Mouse (Mus musculus) lung, embryonic 16.5 days (tissue): ENCODE data around the gene Lpcat3. TPM values are rescaled to one million over a fixed set of nuclear protein-coding genes. Genes with fewer than 3 reads are reported as not detected.

Source experiments
- ATAC-seq: fragments of 200-750 bp; cut with Nextera tagmentation; 2 replicates; pipeline ENCODE4 v1.8.0; 2017; ENCODE audit warnings: low read depth, mild to moderate bottlenecking, moderate library complexity
- H3K27ac ChIP-seq: fragments of 300-500 bp; sonication (generic); 2 replicates; pipeline ENCODE4 v1.5.1; 2014; ENCODE audit warnings: mild to moderate bottlenecking, control low read depth, low read length
- H3K27me3 ChIP-seq: fragments of 300-500 bp; sonication (generic); 2 replicates; pipeline ENCODE4 v1.6.1; 2014; ENCODE audit warnings: low read depth, low read length, mixed read lengths; ENCODE audit not compliant: control insufficient read depth, insufficient read depth
- H3K36me3 ChIP-seq: fragments of 300-500 bp; sonication (generic); 2 replicates; pipeline ENCODE4 v1.6.1; 2014; ENCODE audit warnings: low read length; ENCODE audit not compliant: control insufficient read depth, insufficient read depth
- H3K4me1 ChIP-seq: fragments of 300-500 bp; sonication (generic); replicated peaks from 2 replicates; pipeline ENCODE4 v1.6.1; 2014; ENCODE audit warnings: low read length, mixed read lengths; ENCODE audit not compliant: control insufficient read depth, insufficient read depth
- H3K4me2 ChIP-seq: fragments of 300-500 bp; sonication (generic); 2 replicates; pipeline ENCODE4 v1.6.1; 2014; ENCODE audit warnings: low read depth, low read length, control low read depth
- H3K4me3 ChIP-seq: fragments of 300-500 bp; sonication (generic); 2 replicates; pipeline ENCODE4 v1.5.1; 2014; ENCODE audit warnings: mild to moderate bottlenecking, low read length, control low read depth
- H3K9ac ChIP-seq: fragments of 300-500 bp; sonication (generic); 2 replicates; pipeline ENCODE4 v1.6.1; 2014; ENCODE audit warnings: low read length, control low read depth
- H3K9me3 ChIP-seq: fragments of 300-500 bp; sonication (generic); 2 replicates; pipeline ENCODE4 v1.6.1; 2016; ENCODE audit warnings: low read length; ENCODE audit not compliant: control insufficient read depth
- WGBS: fragments of 180-500 bp; shearing (Covaris S2); extraction: QIAGEN DNeasy Blood & Tissue Kit; methylation state at CpG from one replicate; pipeline ENCODE4 v1.1.7; 2014; 5-methylcytosine and 5-hydroxymethylcytosine counted together
- microRNA counts: library from miRNA; unstranded; fragments of <30 nt; microRNA quantifications from one replicate; lab custom pipeline; 2016
- microRNA-seq: library from miRNA; unstranded; fragments of <30 nt; microRNA quantifications from one replicate; pipeline ENCODE4, GENCODE M21; 2016
- polyA plus RNA-seq: library from polyadenylated mRNA; unstranded; fragments of >200 nt; fragmentation: Nextera tagmentation; extraction: Ambion mirVana; gene quantifications from 2 replicates; pipeline ENCODE4 v1.2.1, GENCODE M21; 2015

Lpcat3 gene
- polyA plus RNA-seq, 1 experiment from 2014 or later, result 60.9 TPM

DNA sequence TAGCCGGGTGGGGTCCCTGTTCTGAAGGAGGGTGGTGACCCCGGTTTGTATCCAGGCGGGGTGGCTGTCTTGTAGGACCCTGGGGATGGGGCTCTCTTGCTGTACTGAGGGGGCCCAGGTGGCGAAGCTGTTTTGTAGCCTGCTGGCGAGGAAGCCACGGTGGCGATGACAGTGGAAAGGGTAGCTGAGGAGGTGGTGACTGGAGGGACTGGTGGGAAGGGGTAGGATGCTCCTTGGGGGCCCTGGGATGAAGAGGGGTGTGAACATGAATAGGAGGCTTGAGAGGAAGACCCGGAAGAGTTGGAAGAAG is 83.4 kb downstream of the Lpcat3 start:
- peak; percentile 4; the same call in 1 of the 2 replicates for ATAC-seq
- WGBS, result 25% methylated on average over 8 of the region's 8 CpGs
- H3K4me1 ChIP-seq, result peaks cover 23% of the 10 kb centered on the region

DNA sequence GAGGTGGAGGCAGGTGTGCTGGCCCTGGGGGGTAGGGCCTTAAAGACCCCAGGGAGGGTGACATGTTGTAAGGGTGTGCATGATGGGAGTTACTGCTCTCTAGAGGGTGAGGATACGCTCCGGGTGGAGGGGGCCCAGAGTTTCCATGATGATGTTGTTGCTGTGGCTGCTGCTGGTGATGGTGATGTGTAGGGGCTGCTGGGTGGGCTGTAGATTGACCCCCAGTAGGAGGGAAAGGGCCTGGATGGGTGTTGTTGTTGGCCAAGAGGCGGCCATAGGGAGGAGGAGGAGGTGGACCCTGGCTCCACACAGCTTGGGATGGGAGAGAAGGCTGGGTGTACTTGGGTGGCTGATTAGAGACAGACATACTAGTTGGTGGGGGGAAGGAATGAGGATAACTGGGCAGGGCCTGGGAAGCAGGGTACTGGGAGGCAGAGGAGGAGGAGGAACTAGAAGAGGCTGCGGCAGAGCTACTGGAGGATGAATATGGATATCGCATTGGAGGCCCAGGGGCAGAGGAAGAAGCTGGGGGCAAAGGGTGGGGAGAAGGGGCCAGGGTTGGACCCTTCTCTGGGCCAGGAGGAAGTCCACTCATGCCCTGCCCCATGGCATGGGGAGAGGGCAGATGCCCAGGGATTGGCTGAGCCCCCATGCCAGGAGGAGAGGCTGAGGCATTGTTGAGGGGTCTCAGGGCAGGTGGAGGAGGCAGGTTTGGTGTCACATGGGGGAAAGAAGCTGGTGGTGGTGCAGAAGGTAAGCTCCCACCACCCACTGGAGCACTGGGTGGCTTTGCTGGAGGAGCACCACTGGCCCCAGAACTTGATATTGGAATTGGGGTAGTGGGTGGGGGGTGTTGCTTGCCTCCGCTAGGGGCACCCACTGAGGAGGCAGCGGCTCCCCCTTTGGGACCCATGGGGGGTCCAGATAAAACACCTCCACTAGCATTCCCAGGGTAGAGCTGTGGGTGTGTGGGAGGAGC is 84.1 kb downstream of the Lpcat3 start:
- peak overlapping the region; percentile 97; the same call in 1 of the 2 replicates for H3K4me2 ChIP-seq
- H3K4me1 ChIP-seq, result peaks cover 17% of the 10 kb centered on the region
- peaks cover 32% of the 10 kb centered on the region for H3K36me3 ChIP-seq
- H3K27me3 ChIP-seq, result no peaks in the 10 kb centered on the region
- 83% methylated on average over 7 of the region's 7 CpGs for WGBS
- no peak overlapping the region; the same call in 1 of the 2 replicates for H3K4me3 ChIP-seq
- no peak for ATAC-seq
- H3K27ac ChIP-seq, result no peak overlapping the region
- H3K9me3 ChIP-seq, result no peaks in the 10 kb centered on the region
- no peak overlapping the region; the same call in 1 of the 2 replicates for H3K9ac ChIP-seq

More for the DNA sequence above, 83.4 kb downstream of the Lpcat3 start:
- Histone ChIP-seq H3K9me3 (no peaks in the 10 kb centered on the region), H3K9ac (peak overlapping the region; percentile 84), H3K4me2 (peak overlapping the region; percentile 97), H3K36me3 (peaks cover 32% of the 10 kb centered on the region), H3K27ac (peak overlapping the region; percentile 81), H3K27me3 (no peaks in the 10 kb centered on the region), H3K4me3 (peak overlapping the region; percentile 58)

DNA sequence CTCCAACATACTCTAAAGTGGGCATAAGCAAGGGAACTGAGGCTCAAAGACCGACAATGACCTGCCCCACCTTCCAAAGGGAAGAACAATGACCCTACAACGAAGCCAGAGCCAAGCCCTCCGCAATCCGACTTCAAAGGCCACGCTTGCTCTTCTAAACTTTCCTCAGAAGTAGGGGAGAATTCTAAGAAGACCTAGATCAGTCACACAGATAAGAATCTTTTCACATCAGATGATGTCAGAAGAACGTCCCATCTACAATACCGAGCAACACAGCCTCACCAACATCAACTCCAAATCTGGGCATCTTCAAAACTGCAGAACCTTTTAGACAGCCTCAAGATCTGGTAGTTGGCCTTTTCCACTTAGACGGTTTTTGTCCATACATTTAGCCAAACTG is 87.6 kb downstream of the Lpcat3 start:
- no peak overlapping the region for H3K4me3 ChIP-seq
- peaks cover 28% of the 10 kb centered on the region for H3K4me1 ChIP-seq
- no peaks in the 10 kb centered on the region for H3K27me3 ChIP-seq
- no peak overlapping the region for H3K27ac ChIP-seq
- no peak overlapping the region for H3K4me2 ChIP-seq
- peaks cover 14% of the 10 kb centered on the region for H3K36me3 ChIP-seq
- whole genome bisulfite sequencing, result 74% methylated on average over 8 of the region's 8 CpGs
- H3K9me3 ChIP-seq, result no peaks in the 10 kb centered on the region
- ATAC-seq, result no peak
- H3K9ac ChIP-seq, result no peak overlapping the region

DNA sequence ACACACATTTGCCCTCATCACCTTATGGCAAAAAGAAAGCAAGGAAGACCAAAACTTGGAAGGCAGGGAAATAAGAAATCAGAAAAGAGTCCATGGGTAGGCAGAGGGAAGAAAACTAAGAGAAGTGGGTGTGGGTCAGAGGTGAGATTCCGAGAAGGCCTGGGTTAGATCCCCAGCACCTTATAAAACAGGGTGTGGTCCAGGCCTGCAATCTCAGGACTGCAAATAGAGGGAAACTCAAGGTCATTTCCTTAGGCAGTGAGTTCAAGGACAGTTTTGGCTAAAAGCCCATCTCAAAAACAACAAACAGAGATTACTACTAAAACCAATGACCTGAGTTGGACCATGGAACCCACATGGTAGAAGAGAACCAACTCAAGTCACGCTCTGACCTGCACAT is 91.0 kb downstream of the Lpcat3 start:
- no peaks in the 10 kb centered on the region for H3K27me3 ChIP-seq
- H3K9ac ChIP-seq, result no peak overlapping the region
- no peak overlapping the region for H3K4me2 ChIP-seq
- H3K4me1 ChIP-seq, result peaks cover 35% of the 10 kb centered on the region
- H3K9me3 ChIP-seq, result no peaks in the 10 kb centered on the region
- H3K27ac ChIP-seq, result no peak overlapping the region
- peaks cover 4% of the 10 kb centered on the region; the same call in 1 of the 2 replicates for H3K36me3 ChIP-seq
- H3K4me3 ChIP-seq, result no peak overlapping the region
- no peak for ATAC-seq
- 66% methylated on average over 2 of the region's 2 CpGs for WGBS

MicroRNAs within 50 kb of the gene (microRNA counts, 519-probe panel; counts per million panel counts)
- microRNA mmu-miR-141 (lab: Ali Mortazavi, UCI) (3,771 counts per million, percentile 77 among the panel's probes with 10 or more counts), microRNA mmu-miR-200c (lab: Ali Mortazavi, UCI) (4,485 counts per million, percentile 91 among the panel's probes with 10 or more counts)

Small RNAs within 50 kb of the gene (microRNA-seq; reads per million reads assigned to microRNA genes)
- gene Mir141 (2,031 reads per million, percentile 81 among the genes with 10 or more reads in this experiment), gene Mir200c (12,503 reads per million, percentile 95 among the genes with 10 or more reads in this experiment)

Other genes starting within 250 kb of the Lpcat3 start
- 39.9 and 40.2 TPM in 2 replicates for gene Pex5, start 248.0 kb upstream of the Lpcat3 start, polyA plus RNA-seq
- gene Clstn3, start 198.2 kb upstream of the Lpcat3 start, polyA plus RNA-seq, result 2.0 and 2.3 TPM in 2 replicates
- gene C1rl, start 169.9 kb upstream of the Lpcat3 start, polyA plus RNA-seq, result 0.68 and 0.91 TPM in 2 replicates
- gene C1ra, start 150.6 kb upstream of the Lpcat3 start, polyA plus RNA-seq, result 6.0 and 7.5 TPM in 2 replicates
- gene C1s1, start 120.7 kb upstream of the Lpcat3 start, polyA plus RNA-seq, result 3.9 and 6.7 TPM in 2 replicates
- not detected in 2 replicates for gene C1rb, start 92.7 kb upstream of the Lpcat3 start, polyA plus RNA-seq
- 0.08 TPM in 1 of 2 replicates, not detected in the other for gene C1s2, start 26.9 kb upstream of the Lpcat3 start, polyA plus RNA-seq
- gene Emg1, start 49.2 kb downstream of the Lpcat3 start, polyA plus RNA-seq, result 188 and 192 TPM in 2 replicates
- 254 and 278 TPM in 2 replicates for gene Phb2, start 49.3 kb downstream of the Lpcat3 start, polyA plus RNA-seq
- 21.3 and 27.3 TPM in 2 replicates for gene Ptpn6, start 75.7 kb downstream of the Lpcat3 start, polyA plus RNA-seq
- 430 and 446 TPM in 2 replicates for gene Grcc10, start 78.3 kb downstream of the Lpcat3 start, polyA plus RNA-seq
- not detected in 2 replicates for gene Gm45234, start 93.0 kb downstream of the Lpcat3 start, polyA plus RNA-seq
- 14.0 and 14.7 TPM in 2 replicates for gene Atn1, start 93.5 kb downstream of the Lpcat3 start, polyA plus RNA-seq
- 3.5 and 4.7 TPM in 2 replicates for gene Eno2, start 106.6 kb downstream of the Lpcat3 start, polyA plus RNA-seq
- 34.0 and 44.7 TPM in 2 replicates for gene Lrrc23, start 116.7 kb downstream of the Lpcat3 start, polyA plus RNA-seq
- 13.6 and 14.2 TPM in 2 replicates for gene Spsb2, start 145.6 kb downstream of the Lpcat3 start, polyA plus RNA-seq
- gene Tpi1, start 151.3 kb downstream of the Lpcat3 start, polyA plus RNA-seq, result 680 and 700 TPM in 2 replicates
- 138 and 139 TPM in 2 replicates for gene Usp5, start 166.5 kb downstream of the Lpcat3 start, polyA plus RNA-seq
- gene Cdca3, start 166.5 kb downstream of the Lpcat3 start, polyA plus RNA-seq, result 175 and 176 TPM in 2 replicates
- gene Gnb3, start 177.2 kb downstream of the Lpcat3 start, polyA plus RNA-seq, result 0.29 and 0.34 TPM in 2 replicates
- 8.3 and 15.3 TPM in 2 replicates for gene P3h3, start 194.7 kb downstream of the Lpcat3 start, polyA plus RNA-seq
- 0.54 and 1.3 TPM in 2 replicates for gene Gpr162, start 201.0 kb downstream of the Lpcat3 start, polyA plus RNA-seq
- 0.13 and 0.44 TPM in 2 replicates for gene Cd4, start 225.2 kb downstream of the Lpcat3 start, polyA plus RNA-seq
- 1.2 TPM in 2 replicates for gene Lag3, start 248.7 kb downstream of the Lpcat3 start, polyA plus RNA-seq